Comparison of ENCODE assay signal across 8 mouse cellular contexts in genomic region chr2:31239203-31239696, GRCm38 (mm10). TPM values are rescaled to one million over a fixed set of nuclear protein-coding genes. Genes with fewer than 3 reads are reported as not detected.
DNase-seq lines count a peak whose midpoint lies in the region; ATAC-seq and TF ChIP-seq lines count a peak whose summit lies in the region.

No protein-coding gene starts in this region.

- no peak for DNase-seq in heart, postnatal 14 days
- DNase-seq in MEL (ENCODE audit: low read depth, low spot score) = peak; percentile 95
- DNase-seq in embryo, embryonic 11 days = peak; percentile 66
- no peak for DNase-seq in gastrocnemius, postnatal 36 days

- TF ChIP-seq CTCF in MEL (IDR thresholded peaks at IDR 0.05 in 2 of 3, conservative IDR thresholded peaks at IDR 0.05 in 1 of 3; ENCODE audit: control insufficient read depth in 1 of 3, insufficient read depth in 1 of 3, low read depth in 2 of 3, low read length in 3 of 3, poor library complexity in 1 of 3, severe bottlenecking in 1 of 3) = peak; percentile 47 to 85 (median 70)

- peak overlapping the region; percentile 58 for H3K4me2 ChIP-seq in heart, embryonic 13.5 days
- peak overlapping the region; percentile 47 for H3K4me2 ChIP-seq in intestine, embryonic 15.5 days (replicated peaks)
- H3K4me2 ChIP-seq in stomach, embryonic 14.5 days (replicated peaks; ENCODE audit: low read depth, low read length) = peak overlapping the region; percentile 19; the same call in 1 of the 2 replicates

- no peaks in the 10 kb centered on the region for H3K79me2 ChIP-seq in MEL (ENCODE audit: control insufficient read depth, insufficient read depth, low read length, poor library complexity)

- H3K4me3 ChIP-seq in heart, embryonic 13.5 days = peak overlapping the region; percentile 32
- peak overlapping the region; percentile 44 to 50 for H3K4me3 ChIP-seq in MEL (ENCODE audit: control insufficient read depth in 1 of 2, insufficient read depth in 1 of 2, low read depth in 2 of 2, low read length in 2 of 2)
- peak overlapping the region; percentile 11; the same call in 1 of the 2 replicates for H3K4me3 ChIP-seq in intestine, embryonic 15.5 days (replicated peaks)
- no peak overlapping the region for H3K4me3 ChIP-seq in stomach, embryonic 14.5 days (ENCODE audit: low read depth, low read length)

- H3K4me1 ChIP-seq in heart, embryonic 13.5 days = peaks cover 21% of the 10 kb centered on the region
- peaks cover 0 to 11% of the 10 kb centered on the region in 2 experiments; a peak in 2 of 4 replicates for H3K4me1 ChIP-seq in MEL (ENCODE audit: control insufficient read depth in 1 of 2, insufficient read depth in 2 of 2, low read length in 2 of 2)
- H3K4me1 ChIP-seq in intestine, embryonic 15.5 days (replicated peaks) = 0 out of 2 replicates have a peak, but pooled peaks cover 2% of the 10 kb centered on the region
- H3K4me1 ChIP-seq in stomach, embryonic 14.5 days (ENCODE audit: control insufficient read depth, insufficient read depth, low read length) = no peaks in the 10 kb centered on the region

- no peaks in the 10 kb centered on the region for H3K9me3 ChIP-seq in heart, embryonic 13.5 days
- no peaks in the 10 kb centered on the region for H3K9me3 ChIP-seq in MEL (replicated peaks; ENCODE audit: insufficient read depth, low read length)
- H3K9me3 ChIP-seq in intestine, embryonic 15.5 days = no peaks in the 10 kb centered on the region
- H3K9me3 ChIP-seq in stomach, embryonic 14.5 days (ENCODE audit: control insufficient read depth, low read depth, low read length) = no peaks in the 10 kb centered on the region

- ATAC-seq in heart, embryonic 13.5 days (ENCODE audit: extremely low read depth, insufficient number of reproducible peaks, low FRiP score, low TSS enrichment) = no peak
- no peak for ATAC-seq in intestine, embryonic 15.5 days
- peak; percentile 95 for ATAC-seq in megakaryocyte progenitor cell, adult 5-6 weeks (replicated peaks; ENCODE audit: poor library complexity)
- no peak for ATAC-seq in stomach, embryonic 14.5 days (ENCODE audit: insufficient number of reproducible peaks, insufficient read depth, low FRiP score, low read depth)

- TF ChIP-seq EP300 in MEL (IDR thresholded peaks at IDR 0.05; ENCODE audit: low read depth in 1 of 2, low read length in 2 of 2) = peak; percentile 27 to 52; a peak in 1 of 4 replicates

- TF ChIP-seq POLR2A in MEL (IDR thresholded peaks at IDR 0.05; ENCODE audit: control insufficient read depth in 1 of 2, insufficient read depth in 1 of 2, low read depth in 1 of 2, low read length in 2 of 2, poor library complexity in 1 of 2) = peak; percentile 100

- H3K27ac ChIP-seq in heart, embryonic 13.5 days (replicated peaks) = no peak overlapping the region
- H3K27ac ChIP-seq in MEL (ENCODE audit: control insufficient read depth, low read depth, low read length) = peak overlapping the region; percentile 89
- no peak overlapping the region for H3K27ac ChIP-seq in intestine, embryonic 15.5 days
- no peak overlapping the region for H3K27ac ChIP-seq in stomach, embryonic 14.5 days (ENCODE audit: low read length)

- no peaks in the 10 kb centered on the region for H3K36me3 ChIP-seq in heart, embryonic 13.5 days
- peaks cover 0 to 3% of the 10 kb centered on the region in 2 experiments; a peak in 2 of 4 replicates for H3K36me3 ChIP-seq in MEL (ENCODE audit: control insufficient read depth in 1 of 2, insufficient read depth in 2 of 2, low read length in 2 of 2)
- H3K36me3 ChIP-seq in intestine, embryonic 15.5 days = no peaks in the 10 kb centered on the region
- H3K36me3 ChIP-seq in stomach, embryonic 14.5 days (ENCODE audit: control insufficient read depth, insufficient read depth, low read length) = no peaks in the 10 kb centered on the region

- intact Hi-C loops in heart, postnatal 14 days (cut with DNase I) = no loop called here
- intact Hi-C loops in gastrocnemius, postnatal 36 days (cut with DNase I) = no loop called here

- peak; percentile 67 for TF ChIP-seq RAD21 in MEL (IDR thresholded peaks at IDR 0.05; ENCODE audit: low read depth, low read length)

- peak overlapping the region; percentile 44; the same call in 1 of the 2 replicates for H3K9ac ChIP-seq in heart, embryonic 13.5 days
- H3K9ac ChIP-seq in MEL (ENCODE audit: control insufficient read depth, low read depth, low read length, poor library complexity, severe bottlenecking) = peak overlapping the region; percentile 78
- H3K9ac ChIP-seq in intestine, embryonic 15.5 days = no peak overlapping the region
- H3K9ac ChIP-seq in stomach, embryonic 14.5 days (replicated peaks; ENCODE audit: low read depth, low read length) = no peak overlapping the region

- H3K27me3 ChIP-seq in heart, embryonic 13.5 days (replicated peaks) = peaks cover 21% of the 10 kb centered on the region; the same call in 1 of the 2 replicates
- no peaks in the 10 kb centered on the region for H3K27me3 ChIP-seq in MEL (ENCODE audit: control insufficient read depth in 1 of 2, insufficient read depth in 2 of 2, low read length in 2 of 2)
- H3K27me3 ChIP-seq in intestine, embryonic 15.5 days (replicated peaks) = peaks cover 4% of the 10 kb centered on the region; the same call in 1 of the 2 replicates
- H3K27me3 ChIP-seq in stomach, embryonic 14.5 days (ENCODE audit: control insufficient read depth, insufficient read depth, low read length) = no peaks in the 10 kb centered on the region

- WGBS in heart, embryonic 13.5 days = 31% methylated on average over 23 of the region's 23 CpGs
- 32% methylated on average over 23 of the region's 23 CpGs for WGBS in intestine, embryonic 15.5 days
- 27% methylated on average over 23 of the region's 23 CpGs for WGBS in stomach, embryonic 14.5 days

TF ChIP-seq in MEL, 35 proteins besides CTCF, POLR2A, EP300 and RAD21 (continues in another document):
- peak; percentile 95 for TF ChIP-seq NELFE (IDR thresholded peaks at IDR 0.05; ENCODE audit: low read depth, low read length)
- TF ChIP-seq MAX (IDR thresholded peaks at IDR 0.05; ENCODE audit: low read length) = peak; percentile 84
- no peak for TF ChIP-seq CHD2 (IDR thresholded peaks at IDR 0.05; ENCODE audit: low read length)
- peak; percentile 100 for TF ChIP-seq ZMIZ1 (IDR thresholded peaks at IDR 0.05; ENCODE audit: low read depth, low read length)
- 0 out of 2 replicates have a peak, but pooled peaks have one; percentile 53 for TF ChIP-seq KAT2A (conservative IDR thresholded peaks at IDR 0.05; ENCODE audit: low read depth, low read length)
- peak; percentile 87 for TF ChIP-seq BHLHE40 (IDR thresholded peaks at IDR 0.05; ENCODE audit: borderline replicate concordance, low read depth, low read length)
- TF ChIP-seq MAFK (IDR thresholded peaks at IDR 0.05; ENCODE audit: borderline replicate concordance, low read depth, low read length) = no peak; the same call in 1 of the 2 replicates
- TF ChIP-seq JUND (IDR thresholded peaks at IDR 0.05; ENCODE audit: low read depth, low read length) = peak; percentile 65
- peak; percentile 81 for TF ChIP-seq MAZ (IDR thresholded peaks at IDR 0.05; ENCODE audit: low read depth, low read length)
- peak; percentile 73 for TF ChIP-seq NRF1 (IDR thresholded peaks at IDR 0.05; ENCODE audit: insufficient read depth, low read depth, low read length, poor library complexity, severe bottlenecking)
- no peak for TF ChIP-seq CHD1 (IDR thresholded peaks at IDR 0.05; ENCODE audit: low read depth, low read length)
- TF ChIP-seq MYC (IDR thresholded peaks at IDR 0.05; ENCODE audit: low read depth, low read length) = peak; percentile 85
- TF ChIP-seq UBTF (IDR thresholded peaks at IDR 0.05; ENCODE audit: borderline replicate concordance, insufficient read depth, low read depth, low read length) = no peak
- no peak; the same call in 1 of the 2 replicates for TF ChIP-seq ELF1 (IDR thresholded peaks at IDR 0.05; ENCODE audit: low read depth, low read length)
- no peak; the same call in 1 of the 2 replicates for TF ChIP-seq MYB (IDR thresholded peaks at IDR 0.05; ENCODE audit: low read depth, low read length)
- TF ChIP-seq SIN3A (IDR thresholded peaks at IDR 0.05; ENCODE audit: low read length) = peak; percentile 97
- no peak; the same call in 1 of the 2 replicates for TF ChIP-seq USF1 (IDR thresholded peaks at IDR 0.05; ENCODE audit: low read depth, low read length)
- peak; percentile 75 for TF ChIP-seq TCF12 (IDR thresholded peaks at IDR 0.05; ENCODE audit: low read depth, low read length)
- peak; percentile 53; the same call in 1 of the 2 replicates for TF ChIP-seq RCOR1 (IDR thresholded peaks at IDR 0.05; ENCODE audit: low read depth, low read length)
- peak; percentile 100 for TF ChIP-seq POLR2AphosphoS2 (IDR thresholded peaks at IDR 0.05; ENCODE audit: low read length)
- TF ChIP-seq SMC3 (IDR thresholded peaks at IDR 0.05; ENCODE audit: low read depth, low read length) = peak; percentile 55
- no peak for TF ChIP-seq ZKSCAN1 (IDR thresholded peaks at IDR 0.05; ENCODE audit: low read depth, low read length)
- peak; percentile 95; the same call in 1 of the 2 replicates for TF ChIP-seq POLR2AphosphoS5 (IDR thresholded peaks at IDR 0.05; ENCODE audit: borderline replicate concordance, low read depth, low read length)
- peak; percentile 67 for TF ChIP-seq MXI1 (IDR thresholded peaks at IDR 0.05; ENCODE audit: low read depth, low read length)
- no peak for TF ChIP-seq GABPA (IDR thresholded peaks at IDR 0.05; ENCODE audit: low read depth, low read length)
- TF ChIP-seq TAL1 (IDR thresholded peaks at IDR 0.05; ENCODE audit: low read length) = no peak
- TF ChIP-seq ZC3H11A (IDR thresholded peaks at IDR 0.05; ENCODE audit: low read depth, low read length) = peak; percentile 38
- TF ChIP-seq MEF2A (IDR thresholded peaks at IDR 0.05; ENCODE audit: extremely low read depth, insufficient replicate concordance, low read depth, low read length, poor library complexity, severe bottlenecking) = peak; percentile 67; the same call in 1 of the 2 replicates
- TF ChIP-seq GATA1 (IDR thresholded peaks at IDR 0.05; ENCODE audit: low read depth, low read length) = peak; percentile 89

RNA-seq across cellular contexts. Expression of gene Ncs1, which starts 6.4 kb away (rescaled TPM):
- 36.3 and 39.4 TPM in 2 replicates for polyA plus RNA-seq in heart, embryonic 13.5 days (2015; fragmentation: Nextera tagmentation; extraction: Ambion mirVana)
- 10 to 100 TPM in 1 of 2 experiments, 1 to 10 TPM in 1; 7.9 to 11.9 TPM for total RNA-seq in heart, postnatal 14 days (2021)
- total RNA-seq in MEL (2012; rRNA removed) = 10.5 and 14.5 TPM in 2 replicates
- 10 to 100 TPM in 1 of 2 experiments, not detected in 1; 17.6 TPM for polyA plus RNA-seq in MEL (2012; ENCODE audit: insufficient read depth in 1 of 2, insufficient read length in 2 of 2, low read depth in 1 of 2, low replicate concordance in 2 of 2, missing spikeins in 1 of 2)
- polyA plus RNA-seq in intestine, embryonic 15.5 days (2015; fragmentation: Nextera tagmentation; extraction: Ambion mirVana) = 23.9 and 25.0 TPM in 2 replicates
- 1.2 and 2.3 TPM in 2 replicates for total RNA-seq in megakaryocyte progenitor cell, adult 5-6 weeks (2015)
- total RNA-seq in megakaryocyte progenitor cell, adult 5-6 weeks (2017) = 1.7 TPM in 2 replicates
- polyA plus RNA-seq in stomach, embryonic 14.5 days (2014; fragmentation: Nextera tagmentation; extraction: Ambion mirVana) = 34.7 and 36.0 TPM in 2 replicates
- 1 to 10 TPM; 4.0 to 4.9 TPM for total RNA-seq in gastrocnemius, postnatal 36 days (2021)

Comparison
In these comparisons a context has a peak if more than half of its experiments do, and no peak if none do; other contexts are left out.
1. H3K9ac ChIP-seq: peak in heart, embryonic 13.5 days (single experiment) and MEL (single experiment); none in intestine, embryonic 15.5 days (single experiment) and stomach, embryonic 14.5 days (single experiment).
2. DNase-seq: peak in MEL (single experiment) and embryo, embryonic 11 days (single experiment); none in heart, postnatal 14 days (0 of 2) and gastrocnemius, postnatal 36 days (0 of 2).
3. Peak in every context shown above with its lines, with median percentiles within 50 percentile points of each other: H3K4me2 ChIP-seq.